Mouse (Mus musculus): Measurements from ENCODE around the gene Rad1. TPM values are rescaled to one million over a fixed set of nuclear protein-coding genes. Genes with fewer than 3 reads are reported as not detected.
A peak's percentile ranks its signal among the peaks of the same experiment; 100 is the strongest.
"Not testable (repeated sequence)": the region's sequence is repeated elsewhere in the genome, so short reads cannot be mapped to it uniquely, and the experiment has no call there.

Gene Rad1
- polyA plus RNA-seq, 1 experiment = 16.0 TPM

GRCm38 (mm10) chr15:10500838-10501719 is 15.3 kb downstream of the Rad1 start:
- TF ChIP-seq CTCF (IDR thresholded peaks at IDR 0.05; ENCODE audit: extremely low read depth, insufficient read depth, low read length) (peak; percentile 87), POLR2A (IDR thresholded peaks at IDR 0.05; ENCODE audit: extremely low read depth, insufficient read depth, low read length) (no peak)
- Histone ChIP-seq H3K27ac (ENCODE audit: insufficient read depth, low read length) (no peak overlapping the region), H3K4me1 (ENCODE audit: control insufficient read depth, insufficient read depth, low read length) (no peaks in the 10 kb centered on the region), H3K4me3 (ENCODE audit: insufficient read depth, low read length) (no peak overlapping the region)

- H3K4me1 ChIP-seq (ENCODE audit: control insufficient read depth, insufficient read depth, low read length) = no peaks in the 10 kb centered on the region
- no peak overlapping the region for H3K4me3 ChIP-seq (ENCODE audit: insufficient read depth, low read length)
- no peak for TF ChIP-seq POLR2A (IDR thresholded peaks at IDR 0.05; ENCODE audit: extremely low read depth, insufficient read depth, low read length)
- no peak for TF ChIP-seq CTCF (IDR thresholded peaks at IDR 0.05; ENCODE audit: extremely low read depth, insufficient read depth, low read length)
- no peak overlapping the region for H3K27ac ChIP-seq (ENCODE audit: insufficient read depth, low read length)
Measured at GRCm38 (mm10) chr15:10506099-10506498, 20.3 kb downstream of the Rad1 start.

- no peak overlapping the region for H3K27ac ChIP-seq (ENCODE audit: insufficient read depth, low read length)
- no peak overlapping the region for H3K4me3 ChIP-seq (ENCODE audit: insufficient read depth, low read length)
- no peak for TF ChIP-seq CTCF (IDR thresholded peaks at IDR 0.05; ENCODE audit: extremely low read depth, insufficient read depth, low read length)
- no peak for TF ChIP-seq POLR2A (IDR thresholded peaks at IDR 0.05; ENCODE audit: extremely low read depth, insufficient read depth, low read length)
- H3K4me1 ChIP-seq (ENCODE audit: control insufficient read depth, insufficient read depth, low read length) = no peaks in the 10 kb centered on the region
Measured at GRCm38 (mm10) chr15:10515166-10515565, 29.3 kb downstream of the Rad1 start.

GRCm38 (mm10) chr15:10525896-10526295 is 40.1 kb downstream of the Rad1 start:
- Histone ChIP-seq H3K27ac (ENCODE audit: insufficient read depth, low read length) (no peak overlapping the region), H3K4me1 (ENCODE audit: control insufficient read depth, insufficient read depth, low read length) (no peaks in the 10 kb centered on the region)
- no peak for TF ChIP-seq POLR2A (IDR thresholded peaks at IDR 0.05; ENCODE audit: extremely low read depth, insufficient read depth, low read length)
- TF ChIP-seq CTCF (IDR thresholded peaks at IDR 0.05; ENCODE audit: extremely low read depth, insufficient read depth, low read length) = no peak

GRCm38 (mm10) chr15:10531352-10531751 is 45.5 kb downstream of the Rad1 start:
- no peak overlapping the region for H3K4me3 ChIP-seq (ENCODE audit: insufficient read depth, low read length)
- no peaks in the 10 kb centered on the region for H3K4me1 ChIP-seq (ENCODE audit: control insufficient read depth, insufficient read depth, low read length)
- no peak for TF ChIP-seq POLR2A (IDR thresholded peaks at IDR 0.05; ENCODE audit: extremely low read depth, insufficient read depth, low read length)
- TF ChIP-seq CTCF (IDR thresholded peaks at IDR 0.05; ENCODE audit: extremely low read depth, insufficient read depth, low read length) = no peak
- H3K27ac ChIP-seq (ENCODE audit: insufficient read depth, low read length) = no peak overlapping the region

More at GRCm38 (mm10) chr15:10525896-10526295, 40.1 kb downstream of the Rad1 start:
- no peak overlapping the region for H3K4me3 ChIP-seq (ENCODE audit: insufficient read depth, low read length)

- not testable (repeated sequence) for H3K27ac ChIP-seq (ENCODE audit: insufficient read depth, low read length); H3K4me1 ChIP-seq (ENCODE audit: control insufficient read depth, insufficient read depth, low read length); H3K4me3 ChIP-seq (ENCODE audit: insufficient read depth, low read length)
Measured at GRCm38 (mm10) chr15:10533361-10533760, 47.5 kb downstream of the Rad1 start.

- H3K4me1 ChIP-seq (ENCODE audit: control insufficient read depth, insufficient read depth, low read length) = no peaks in the 10 kb centered on the region
- TF ChIP-seq POLR2A (IDR thresholded peaks at IDR 0.05; ENCODE audit: extremely low read depth, insufficient read depth, low read length) = no peak
- TF ChIP-seq CTCF (IDR thresholded peaks at IDR 0.05; ENCODE audit: extremely low read depth, insufficient read depth, low read length) = no peak
- no peak overlapping the region for H3K27ac ChIP-seq (ENCODE audit: insufficient read depth, low read length)
- H3K4me3 ChIP-seq (ENCODE audit: insufficient read depth, low read length) = no peak overlapping the region
Measured at GRCm38 (mm10) chr15:10534591-10534990, 48.8 kb downstream of the Rad1 start.

GRCm38 (mm10) chr15:10535969-10536368 is 50.2 kb downstream of the Rad1 start:
- H3K27ac ChIP-seq (ENCODE audit: insufficient read depth, low read length) = no peak overlapping the region
- TF ChIP-seq CTCF (IDR thresholded peaks at IDR 0.05; ENCODE audit: extremely low read depth, insufficient read depth, low read length) (no peak), POLR2A (IDR thresholded peaks at IDR 0.05; ENCODE audit: extremely low read depth, insufficient read depth, low read length) (no peak)
- H3K4me3 ChIP-seq (ENCODE audit: insufficient read depth, low read length) = no peak overlapping the region
- H3K4me1 ChIP-seq (ENCODE audit: control insufficient read depth, insufficient read depth, low read length) = no peaks in the 10 kb centered on the region

- H3K27ac ChIP-seq (ENCODE audit: insufficient read depth, low read length) = no peak overlapping the region
- TF ChIP-seq POLR2A (IDR thresholded peaks at IDR 0.05; ENCODE audit: extremely low read depth, insufficient read depth, low read length) (no peak), CTCF (IDR thresholded peaks at IDR 0.05; ENCODE audit: extremely low read depth, insufficient read depth, low read length) (no peak)
- H3K4me1 ChIP-seq (ENCODE audit: control insufficient read depth, insufficient read depth, low read length) = no peaks in the 10 kb centered on the region
- no peak overlapping the region for H3K4me3 ChIP-seq (ENCODE audit: insufficient read depth, low read length)
Measured at GRCm38 (mm10) chr15:10540271-10541088, 54.7 kb downstream of the Rad1 start.

Other genes with a start within 250 kb of the Rad1 start
- not detected in 2 replicates for gene Gm21973, start 160.6 kb upstream of the Rad1 start, polyA plus RNA-seq (2012; rRNA removed)
- not detected in 2 replicates for gene Agxt2, start 127.5 kb upstream of the Rad1 start, polyA plus RNA-seq (2012; rRNA removed)
- gene Dnajc21, start 15.5 kb upstream of the Rad1 start, polyA plus RNA-seq (2012; rRNA removed) = 25.0 and 28.3 TPM in 2 replicates
- 11.3 and 11.8 TPM in 2 replicates for gene Brix1, start 71 bp upstream of the Rad1 start, polyA plus RNA-seq (2012; rRNA removed)
- not detected in 2 replicates for gene Ttc23l, start 72.7 kb downstream of the Rad1 start, polyA plus RNA-seq (2012; rRNA removed)
- 8.0 and 8.1 TPM in 2 replicates for gene Rai14, start 228.6 kb downstream of the Rad1 start, polyA plus RNA-seq (2012; rRNA removed)